In genomic region chr10:95297690-95298104, GRCm38 (mm10) we compare ENCODE assay signal across 9 mouse cellular contexts. TPM values are rescaled to one million over a fixed set of nuclear protein-coding genes. Genes with fewer than 3 reads are reported as not detected.
A peak's percentile ranks its signal among the peaks of the same experiment; 100 is the strongest.
DNase-seq lines count a peak whose midpoint lies in the region; ATAC-seq and TF ChIP-seq lines count a peak whose summit lies in the region.
"Had no signal": no experiment of that assay in that cellular context is flagged by ENCODE, and none has a peak within 500 bp of the region (broad histone marks: within the 10 kb centered on the region; RNA-seq: fewer than 3 reads in every experiment).

No protein-coding gene starts in this region.

- intact Hi-C loops in left cerebral cortex, adult 2 months (cut with DNase I): no loop called here

- peak; percentile 66; the same call in 1 of the 2 replicates for ATAC-seq in hindbrain, embryonic 14.5 days (ENCODE audit: low FRiP score)

- no peaks in the 10 kb centered on the region for H3K27me3 ChIP-seq in hindbrain, embryonic 14.5 days (ENCODE audit: control insufficient read depth, insufficient read depth, low read length)
- H3K27me3 ChIP-seq: hindbrain, embryonic 15.5 days had no signal

- TF ChIP-seq CTCF in left cerebral cortex, adult 2 months (IDR thresholded peaks at IDR 0.05): no peak

- H3K4me2 ChIP-seq in hindbrain, embryonic 14.5 days (replicated peaks): no peak overlapping the region
- H3K4me2 ChIP-seq: hindbrain, embryonic 15.5 days had no signal

- H3K9ac ChIP-seq in hindbrain, embryonic 14.5 days: no peak overlapping the region
- H3K9ac ChIP-seq: hindbrain, embryonic 15.5 days had no signal

- peak; percentile 60 to 62 for DNase-seq in cerebellum, postnatal 10 days
- no peak for DNase-seq in cerebellum, postnatal 36 days
- peak; percentile 16 to 25 for DNase-seq in spleen, postnatal 36 days (ENCODE audit: low spot score in 2 of 2)
- no peak for DNase-seq in spleen, postnatal 4 days (ENCODE audit: low spot score in 2 of 2)
- no peak for DNase-seq in hindbrain, embryonic 14.5 days (ENCODE audit: low spot score)
- no peak for DNase-seq in right cerebral cortex, adult 2 months (ENCODE audit: low spot score in 2 of 2)
- DNase-seq in left cerebral cortex, adult 2 months (ENCODE audit: extremely low spot score in 1 of 2, low spot score in 2 of 2): no peak
- DNase-seq in layer of hippocampus, postnatal 14 days (ENCODE audit: low spot score in 2 of 2): no peak

- H3K4me3 ChIP-seq in hindbrain, embryonic 14.5 days (replicated peaks; ENCODE audit: low read length): no peak overlapping the region
- H3K4me3 ChIP-seq in left cerebral cortex, adult 2 months: no peak overlapping the region
- H3K4me3 ChIP-seq: hindbrain, embryonic 15.5 days had no signal

- no peaks in the 10 kb centered on the region for H3K9me3 ChIP-seq in hindbrain, embryonic 14.5 days (ENCODE audit: control insufficient read depth, low read length)
- H3K9me3 ChIP-seq: hindbrain, embryonic 15.5 days had no signal

- WGBS in hindbrain, embryonic 14.5 days: 58% methylated on average over 9 of the region's 9 CpGs

- H3K36me3 ChIP-seq in hindbrain, embryonic 14.5 days (replicated peaks; ENCODE audit: control insufficient read depth, insufficient read depth): no peaks in the 10 kb centered on the region
- H3K36me3 ChIP-seq: hindbrain, embryonic 15.5 days had no signal

- H3K4me1 ChIP-seq in hindbrain, embryonic 14.5 days (replicated peaks; ENCODE audit: control insufficient read depth, insufficient read depth, low read length): 0 out of 2 replicates have a peak, but pooled peaks cover 5% of the 10 kb centered on the region

- H3K27ac ChIP-seq in hindbrain, embryonic 14.5 days: no peak overlapping the region
- H3K27ac ChIP-seq in left cerebral cortex, adult 2 months: no peak overlapping the region
- H3K27ac ChIP-seq: hindbrain, embryonic 15.5 days had no signal

RNA-seq across cellular contexts. Expression of gene Cradd, which starts 26.2 kb away (rescaled TPM):
- polyA plus RNA-seq in hindbrain, embryonic 14.5 days (2014; fragmentation: Nextera tagmentation; extraction: Ambion mirVana): 9.9 and 11.6 TPM in 2 replicates
- 1 to 10 TPM; 5.6 to 5.9 TPM for total RNA-seq in left cerebral cortex, adult 2 months (2021)
- 1 to 10 TPM; 6.6 TPM for total RNA-seq in layer of hippocampus, postnatal 14 days (2021)

Comparison
In these comparisons a context has a peak if more than half of its experiments do, and no peak if none do; other contexts are left out.
1. DNase-seq: peak in cerebellum, postnatal 10 days (2 of 2) and spleen, postnatal 36 days (2 of 2); none in cerebellum, postnatal 36 days (0 of 2), spleen, postnatal 4 days (0 of 2), hindbrain, embryonic 14.5 days (single experiment), right cerebral cortex, adult 2 months (0 of 2), left cerebral cortex, adult 2 months (0 of 2) and layer of hippocampus, postnatal 14 days (0 of 2).